Mouse (Mus musculus) adrenal gland, postnatal 25 days (tissue): ENCODE measurements around the gene Mfsd2b. TPM values are rescaled to one million over a fixed set of nuclear protein-coding genes. Genes with fewer than 3 reads are reported as not detected.

Source experiments
- DNase-seq: peaks from one replicate; pipeline ENCODE4 v3.0.0; 2021; ENCODE audit warnings: mixed read lengths
- total RNA-seq: library from RNA; stranded (reverse); gene quantifications from 2 replicates; pipeline ENCODE4 v1.2.3, GENCODE M21; 2021

The Mfsd2b gene
- total RNA-seq, 1 experiment from 2014 or later, result 0.64 TPM

GRCm38 (mm10) chr12:4873531-4873930 is 628 bp downstream of the Mfsd2b start:
- DNase-seq, result no peak

GRCm38 (mm10) chr12:4872983-4873477 is 1.1 kb downstream of the Mfsd2b start:
- no peak for DNase-seq

GRCm38 (mm10) chr12:4872273-4872672 is 1.9 kb downstream of the Mfsd2b start:
- DNase-seq, result no peak

- no peak for DNase-seq
These were observed 2.9 kb downstream of the Mfsd2b start for GRCm38 (mm10) chr12:4871260-4871659.

GRCm38 (mm10) chr12:4868924-4869323 is 5.2 kb downstream of the Mfsd2b start:
- DNase-seq, result no peak

GRCm38 (mm10) chr12:4864338-4864690 is 9.8 kb downstream of the Mfsd2b start:
- DNase-seq, result no peak

- no peak for DNase-seq
These were observed 10.4 kb downstream of the Mfsd2b start for GRCm38 (mm10) chr12:4863654-4864337.

- DNase-seq, result no peak
These were observed 11.5 kb downstream of the Mfsd2b start for GRCm38 (mm10) chr12:4862672-4863071.

- no peak for DNase-seq
These were observed 14.8 kb downstream of the Mfsd2b start for GRCm38 (mm10) chr12:4859241-4859914.

- DNase-seq, result no peak
These were observed 17.3 kb downstream of the Mfsd2b start for GRCm38 (mm10) chr12:4856834-4857233.

GRCm38 (mm10) chr12:4856160-4856559 is 18.0 kb downstream of the Mfsd2b start:
- no peak for DNase-seq

GRCm38 (mm10) chr12:4843741-4844140 is 30.4 kb downstream of the Mfsd2b start:
- DNase-seq, result peak; percentile 27

- DNase-seq, result peak; percentile 87
These were observed 31.1 kb downstream of the Mfsd2b start, which contains the start of gene Wdcp for GRCm38 (mm10) chr12:4842890-4843597. Gene Wdcp (plus strand): TSS chr12:4843303.

GRCm38 (mm10) chr12:4842456-4842855 is 31.7 kb downstream of the Mfsd2b start:
- DNase-seq, result no peak

- peak; percentile 52 for DNase-seq
These were observed 32.7 kb downstream of the Mfsd2b start, which contains the start of gene Fkbp1b for GRCm38 (mm10) chr12:4841392-4841887. Gene Fkbp1b (minus strand): TSS chr12:4841591.

GRCm38 (mm10) chr12:4840741-4841140 is 33.4 kb downstream of the Mfsd2b start:
- DNase-seq, result no peak

- DNase-seq, result no peak
These were observed 34.1 kb downstream of the Mfsd2b start for GRCm38 (mm10) chr12:4840010-4840409.

GRCm38 (mm10) chr12:4836959-4837358 is 37.2 kb downstream of the Mfsd2b start:
- DNase-seq, result no peak

GRCm38 (mm10) chr12:4827256-4827655 is 46.9 kb downstream of the Mfsd2b start:
- no peak for DNase-seq

- peak; percentile 99 for DNase-seq
These were observed 56.6 kb downstream of the Mfsd2b start, which contains the start of gene Sf3b6 for GRCm38 (mm10) chr12:4817361-4818101. Gene Sf3b6 (plus strand): TSS chr12:4817544.

- no peak for DNase-seq
These were observed 57.3 kb downstream of the Mfsd2b start for GRCm38 (mm10) chr12:4816680-4817360.
